Mouse (Mus musculus) adrenal gland (tissue): ENCODE results near the gene Tmem17.

Experiments
- intact Hi-C: fragments of 180-260 bp; cut with DNase I; formaldehyde crosslinking; loops from one replicate; pipeline ENCODE4 v1.15.1; 2025
- long read RNA-seq, 2 experiments: library from polyadenylated mRNA; unstranded; transcript quantifications; one replicate each; pipeline ENCODE4 v2.0.0; 2020; ENCODE audit warnings: borderline replicate concordance in 1 of 2; ENCODE audit not compliant: insufficient replicate concordance in 1 of 2

Gene Tmem17
- long read RNA-seq, experiment 1, partial matches to known transcripts = 0 of 2 reads
- long read RNA-seq, experiment 1, other reads (novel, unspliced or antisense) = 1 of 2 reads
- long read RNA-seq, experiment 2, partial matches to known transcripts = 0 of 3 reads
- long read RNA-seq, experiment 2, other reads (novel, unspliced or antisense) = 1 of 3 reads

GRCm38 (mm10) chr11:22512038-22513001 is at the start of gene Tmem17:
Tmem17 (plus strand) TSS chr11:22512088.
- intact Hi-C loops = loop anchor here (10.0 kb wide), 1 partner anchor 288 kb away; no protein-coding TSS in a partner anchor

- intact Hi-C loops = no loop called here
Measured at GRCm38 (mm10) chr11:22479836-22480619, 31.9 kb upstream of the Tmem17 start.

- intact Hi-C loops = no loop called here
Measured at GRCm38 (mm10) chr11:22481639-22482361, 30.1 kb upstream of the Tmem17 start.

- intact Hi-C loops = no loop called here
Measured at GRCm38 (mm10) chr11:22482362-22482760, 29.5 kb upstream of the Tmem17 start.

GRCm38 (mm10) chr11:22493694-22494319 is 18.1 kb upstream of the Tmem17 start:
- intact Hi-C loops = no loop called here

- intact Hi-C loops = no loop called here
Measured at GRCm38 (mm10) chr11:22494941-22495340, 16.9 kb upstream of the Tmem17 start.

GRCm38 (mm10) chr11:22499396-22499795 is 12.5 kb upstream of the Tmem17 start:
- intact Hi-C loops = no loop called here

GRCm38 (mm10) chr11:22499886-22500285 is 12.0 kb upstream of the Tmem17 start:
- intact Hi-C loops = no loop called here

- intact Hi-C loops = no loop called here
Measured at GRCm38 (mm10) chr11:22500771-22501566, 10.9 kb upstream of the Tmem17 start.

GRCm38 (mm10) chr11:22513075-22513474 is 1.2 kb downstream of the Tmem17 start:
- intact Hi-C loops = loop anchor here (10.0 kb wide), 1 partner anchor 288 kb away; no protein-coding TSS in a partner anchor

- intact Hi-C loops = loop anchor here (10.0 kb wide), 1 partner anchor 290 kb away; no protein-coding TSS in a partner anchor
Measured at GRCm38 (mm10) chr11:22515061-22515460, 3.2 kb downstream of the Tmem17 start.

GRCm38 (mm10) chr11:22518445-22518844 is 6.6 kb downstream of the Tmem17 start:
- intact Hi-C loops = loop anchor here (10.0 kb wide), 1 partner anchor 294 kb away; no protein-coding TSS in a partner anchor

- intact Hi-C loops = no loop called here
Measured at GRCm38 (mm10) chr11:22520251-22520650, 8.4 kb downstream of the Tmem17 start.

- intact Hi-C loops = no loop called here
Measured at GRCm38 (mm10) chr11:22524606-22525005, 12.7 kb downstream of the Tmem17 start.

GRCm38 (mm10) chr11:22540600-22540999 is 28.7 kb downstream of the Tmem17 start:
- intact Hi-C loops = no loop called here

- intact Hi-C loops = no loop called here
Measured at GRCm38 (mm10) chr11:22560061-22560460, 48.2 kb downstream of the Tmem17 start.

GRCm38 (mm10) chr11:22560503-22561328 is 48.8 kb downstream of the Tmem17 start:
- intact Hi-C loops = no loop called here

- intact Hi-C loops = no loop called here
Measured at GRCm38 (mm10) chr11:22561329-22561592, 49.4 kb downstream of the Tmem17 start.

GRCm38 (mm10) chr11:22563706-22564105 is 51.8 kb downstream of the Tmem17 start:
- intact Hi-C loops = no loop called here
